Mouse (Mus musculus) olfactory bulb, adult 2 months (tissue): ENCODE data around the gene Gm10518. TPM values are rescaled to one million over a fixed set of nuclear protein-coding genes. Genes with fewer than 3 reads are reported as not detected.

ENCODE experiments used
- H3K27ac ChIP-seq: fragments of 200-500 bp; 2 replicates; pipeline ENCODE4 v1.5.1; 2012; ENCODE audit warnings: low read depth, low read length; ENCODE audit not compliant: insufficient read depth
- H3K4me1 ChIP-seq: fragments of 200-500 bp; 2 replicates; pipeline ENCODE4 v1.6.1; 2012; ENCODE audit warnings: low read length; ENCODE audit not compliant: control insufficient read depth, insufficient read depth
- H3K4me3 ChIP-seq: fragments of 200-500 bp; 2 replicates; pipeline ENCODE4 v1.5.1; 2012; ENCODE audit warnings: mild to moderate bottlenecking, low read depth, low read length, moderate library complexity; ENCODE audit not compliant: insufficient read depth
- CTCF ChIP-seq: fragments of 200-500 bp; IDR thresholded peaks from 2 replicates; pipeline ENCODE4 v1.5.1; 2012; ENCODE audit warnings: low read depth, mild to moderate bottlenecking, low read length, moderate library complexity; ENCODE audit not compliant: insufficient read depth
- POLR2A ChIP-seq: fragments of 200-500 bp; IDR thresholded peaks from 2 replicates; pipeline ENCODE4 v1.6.1; 2012; ENCODE audit warnings: mild to moderate bottlenecking, low read depth, low read length, moderate library complexity; ENCODE audit not compliant: insufficient read depth
- WGBS: fragments of 180-500 bp; shearing (Covaris S2); methylation state at CpG from one replicate; pipeline ENCODE4 v1.1.7; 2018; 5-methylcytosine and 5-hydroxymethylcytosine counted together
- polyA plus RNA-seq: library from polyadenylated mRNA; stranded (reverse); fragments of >200 nt; gene quantifications from 2 replicates; pipeline ENCODE4 v1.2.4, GENCODE M21; 2012; ENCODE audit warnings: low replicate concordance; ENCODE audit not compliant: missing spikeins, insufficient read depth, insufficient read length

Gm10518 gene
- polyA plus RNA-seq, 1 experiment, result not detected

DNA sequence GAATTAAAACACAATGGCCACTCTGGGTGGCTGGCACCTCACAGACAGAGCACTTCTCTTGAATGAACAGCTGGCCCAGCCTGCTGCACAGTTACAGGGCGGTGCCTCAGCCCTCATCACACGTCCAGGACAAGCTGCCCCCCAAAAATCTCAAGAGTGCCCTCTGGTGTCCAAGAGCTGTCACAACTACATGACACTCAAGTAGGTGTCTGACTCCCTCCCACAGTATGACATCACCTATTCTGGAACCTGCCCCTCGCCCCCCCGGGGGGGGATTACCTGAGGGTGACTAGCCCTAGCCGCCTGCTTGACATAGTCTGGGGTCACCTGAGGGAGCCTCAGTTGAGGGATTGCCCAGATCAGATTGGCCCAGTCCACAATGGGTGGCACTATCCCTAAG, 41.7 kb downstream of the Gm10518 start:
- WGBS, result 22% methylated on average over 5 of the region's 5 CpGs
- H3K27ac ChIP-seq, result no peak overlapping the region
- no peaks in the 10 kb centered on the region for H3K4me1 ChIP-seq
- no peak overlapping the region for H3K4me3 ChIP-seq
- TF ChIP-seq CTCF (peak; percentile 18; the same call in 1 of the 2 replicates), POLR2A (no peak)

DNA sequence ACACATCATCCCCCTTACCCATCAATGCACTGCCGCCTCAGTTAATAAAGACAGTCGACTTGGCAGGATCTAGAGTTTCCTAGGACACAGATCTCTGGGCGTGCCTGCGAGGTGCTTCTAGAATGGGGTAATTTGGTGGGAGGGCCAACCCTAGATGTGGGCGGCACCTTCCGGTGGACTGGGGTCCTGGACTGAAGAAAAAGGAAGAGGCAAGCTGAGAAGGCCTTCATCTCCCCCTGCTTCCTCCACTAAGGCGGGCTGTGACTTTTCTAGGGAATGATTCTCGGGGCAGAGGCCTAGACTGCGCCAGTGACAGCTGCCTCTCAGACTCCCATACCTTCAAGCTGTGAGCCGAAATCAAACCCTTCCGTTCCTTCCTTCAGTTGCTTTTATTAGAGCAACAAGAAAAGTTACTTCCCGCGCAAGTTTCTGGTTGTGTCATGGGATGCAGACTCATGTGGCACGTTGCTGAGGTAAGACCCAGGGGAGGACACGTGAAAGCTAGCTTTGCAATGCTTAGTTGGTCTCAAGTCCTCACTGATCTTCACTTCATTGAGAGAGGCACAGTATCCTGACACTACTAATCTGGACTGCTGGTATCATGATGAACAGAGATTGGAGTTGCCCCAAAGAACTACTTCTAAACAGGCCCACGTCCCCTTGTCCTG, 42.8 kb downstream of the Gm10518 start:
- no peak overlapping the region for H3K27ac ChIP-seq
- H3K4me1 ChIP-seq, result no peaks in the 10 kb centered on the region
- 92% methylated on average over 16 of the region's 16 CpGs for WGBS
- no peak overlapping the region for H3K4me3 ChIP-seq
- TF ChIP-seq POLR2A (no peak), CTCF (no peak)

DNA sequence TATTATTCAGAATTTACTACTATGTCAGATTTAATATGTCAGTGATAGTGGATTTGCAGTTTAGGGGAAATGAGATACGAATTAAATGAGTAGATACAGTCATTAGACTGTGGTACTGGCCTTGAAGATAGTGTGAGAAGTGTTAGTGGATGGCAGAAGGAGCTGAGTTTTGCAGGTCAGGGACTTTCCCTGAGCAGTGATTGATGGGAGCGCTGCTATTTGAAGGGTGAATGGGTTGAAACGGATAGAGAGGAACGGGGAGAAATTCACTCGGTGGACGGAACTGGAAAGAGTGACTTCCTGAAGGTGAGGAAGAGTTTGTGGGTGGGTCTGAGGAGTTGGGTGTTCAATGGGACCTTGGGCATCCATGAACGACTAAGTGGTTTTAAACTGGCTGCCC, 44.0 kb downstream of the Gm10518 start:
- no peaks in the 10 kb centered on the region for H3K4me1 ChIP-seq
- 52% methylated on average over 7 of the region's 7 CpGs for WGBS
- H3K4me3 ChIP-seq, result no peak overlapping the region

DNA sequence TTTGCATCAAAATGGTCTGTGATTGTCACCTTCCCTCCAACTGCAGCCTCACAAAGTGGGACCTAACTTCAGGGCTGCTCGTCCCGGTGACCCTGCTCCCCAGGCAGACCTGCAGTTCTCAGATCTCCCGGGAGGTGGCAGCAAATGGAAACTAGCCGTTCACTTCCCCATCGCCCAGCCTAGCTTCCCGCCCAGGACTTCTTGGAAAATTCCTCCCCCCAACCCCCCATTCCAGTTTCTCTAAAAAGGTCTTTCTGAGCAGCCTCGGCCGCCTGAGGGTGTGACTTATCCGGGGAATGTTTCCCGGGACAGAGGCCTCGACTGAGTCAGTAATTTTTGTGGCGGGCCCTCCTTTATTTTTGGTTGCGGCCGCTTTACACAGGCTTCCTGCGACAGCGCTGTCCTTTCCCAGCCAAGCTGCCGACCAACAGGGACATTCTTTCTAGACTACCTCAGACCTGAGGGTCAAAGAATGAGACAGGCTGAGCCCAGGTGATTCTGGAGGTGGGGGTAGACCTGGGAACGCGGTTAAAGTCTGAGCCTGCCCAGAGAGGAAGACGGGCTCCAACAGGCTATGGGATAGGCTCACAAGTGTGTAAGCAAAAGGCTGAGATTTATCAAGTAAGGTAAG, 44.7 kb downstream of the Gm10518 start:
- Histone ChIP-seq H3K27ac (no peak overlapping the region), H3K4me3 (peak overlapping the region; percentile 37), H3K4me1 (no peaks in the 10 kb centered on the region)
- 9% methylated on average over 20 of the region's 20 CpGs for WGBS
- TF ChIP-seq POLR2A, result no peak
- peak; percentile 87 for TF ChIP-seq CTCF

More for the DNA sequence above, 44.0 kb downstream of the Gm10518 start:
- TF ChIP-seq CTCF (no peak), POLR2A (no peak)
- no peak overlapping the region for H3K27ac ChIP-seq

DNA sequence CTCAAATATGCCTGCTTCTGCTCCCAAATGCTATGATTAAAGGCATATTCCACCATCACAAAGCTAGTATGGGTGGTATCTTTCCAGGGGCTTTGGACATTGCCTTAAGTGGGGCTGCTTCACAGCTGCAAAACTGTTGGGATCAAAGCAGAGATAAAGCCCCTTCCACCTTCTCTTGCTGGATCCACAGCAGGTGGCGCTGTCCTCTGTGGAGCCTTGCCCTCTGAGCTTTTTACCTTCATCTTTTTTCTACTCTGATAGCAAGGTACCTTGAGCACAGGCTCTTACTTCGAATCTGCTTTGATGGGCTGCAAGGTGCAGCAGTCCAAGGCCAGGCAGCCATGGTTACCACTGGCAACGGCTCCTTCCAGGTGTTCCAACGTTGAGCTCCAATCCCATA, 50.2 kb downstream of the Gm10518 start:
- H3K27ac ChIP-seq, result no peak overlapping the region
- no peak overlapping the region for H3K4me3 ChIP-seq
- peaks cover 3% of the 10 kb centered on the region for H3K4me1 ChIP-seq
- TF ChIP-seq CTCF (0 out of 2 replicates have a peak, but pooled peaks have one; percentile 40), POLR2A (no peak)
- WGBS, result 47% methylated on average over 4 of the region's 4 CpGs

Other genes starting within 250 kb of the Gm10518 start
- gene Sccpdh, start 135.2 kb upstream of the Gm10518 start, polyA plus RNA-seq, result not detected in 2 replicates
- not detected in 2 replicates for gene Kif28, start 58.1 kb upstream of the Gm10518 start, polyA plus RNA-seq
- gene Ahctf1, start 304 bp downstream of the Gm10518 start, polyA plus RNA-seq, result not detected in 2 replicates
- 80.2 TPM in 1 of 2 replicates, not detected in the other for gene Cdc42bpa, start 157.1 kb downstream of the Gm10518 start, polyA plus RNA-seq